Mouse (Mus musculus) liver, embryonic 12.5 days (tissue): Measurements from ENCODE around the gene Gpx3. TPM values are rescaled to one million over a fixed set of nuclear protein-coding genes. Genes with fewer than 3 reads are reported as not detected.
"Not testable (repeated sequence)": the region's sequence is repeated elsewhere in the genome, so short reads cannot be mapped to it uniquely, and the experiment has no call there.

Experiments used
- ATAC-seq: fragments of 200-750 bp; cut with Nextera tagmentation; 2 replicates; pipeline ENCODE4 v1.8.0; 2017; ENCODE audit warnings: moderate number of reproducible peaks, mild to moderate bottlenecking, moderate library complexity
- H3K27ac ChIP-seq: fragments of 300-500 bp; sonication (generic); 2 replicates; pipeline ENCODE4 v1.5.1; 2016; ENCODE audit warnings: mild to moderate bottlenecking
- H3K27me3 ChIP-seq: fragments of 300-500 bp; sonication (generic); replicated peaks from 2 replicates; pipeline ENCODE4 v1.6.1; 2016; ENCODE audit warnings: mild to moderate bottlenecking, moderate library complexity
- H3K36me3 ChIP-seq: fragments of 300-500 bp; sonication (generic); 2 replicates; pipeline ENCODE4 v1.6.1; 2016; ENCODE audit warnings: mild to moderate bottlenecking, moderate library complexity
- H3K4me1 ChIP-seq: fragments of 300-500 bp; sonication (generic); 2 replicates; pipeline ENCODE4 v1.6.1; 2016
- H3K4me2 ChIP-seq: fragments of 300-500 bp; sonication (generic); 2 replicates; pipeline ENCODE4 v1.6.1; 2016; ENCODE audit warnings: mild to moderate bottlenecking, moderate library complexity
- H3K4me3 ChIP-seq: fragments of 300-500 bp; sonication (generic); 2 replicates; pipeline ENCODE4 v1.5.1; 2016; ENCODE audit warnings: mild to moderate bottlenecking, moderate library complexity
- H3K9ac ChIP-seq: fragments of 300-500 bp; sonication (generic); 2 replicates; pipeline ENCODE4 v1.6.1; 2016; ENCODE audit warnings: mild to moderate bottlenecking, moderate library complexity
- H3K9me3 ChIP-seq: fragments of 300-500 bp; sonication (generic); replicated peaks from 2 replicates; pipeline ENCODE4 v1.6.1; 2016; ENCODE audit warnings: mild to moderate bottlenecking, moderate library complexity
- whole genome bisulfite sequencing: fragments of 180-500 bp; shearing (Covaris S2); methylation state at CpG from one replicate; pipeline ENCODE4 v1.1.7; 2016; ENCODE audit not compliant: insufficient replicate concordance; 5-methylcytosine and 5-hydroxymethylcytosine counted together
- polyA plus RNA-seq: library from polyadenylated mRNA; unstranded; fragments of >200 nt; fragmentation: Nextera tagmentation; extraction: Ambion mirVana; gene quantifications from 2 replicates; pipeline ENCODE4 v1.2.1, GENCODE M21; 2016

Gene Gpx3
- polyA plus RNA-seq, 1 experiment from 2014 or later = 30.9 TPM

DNA sequence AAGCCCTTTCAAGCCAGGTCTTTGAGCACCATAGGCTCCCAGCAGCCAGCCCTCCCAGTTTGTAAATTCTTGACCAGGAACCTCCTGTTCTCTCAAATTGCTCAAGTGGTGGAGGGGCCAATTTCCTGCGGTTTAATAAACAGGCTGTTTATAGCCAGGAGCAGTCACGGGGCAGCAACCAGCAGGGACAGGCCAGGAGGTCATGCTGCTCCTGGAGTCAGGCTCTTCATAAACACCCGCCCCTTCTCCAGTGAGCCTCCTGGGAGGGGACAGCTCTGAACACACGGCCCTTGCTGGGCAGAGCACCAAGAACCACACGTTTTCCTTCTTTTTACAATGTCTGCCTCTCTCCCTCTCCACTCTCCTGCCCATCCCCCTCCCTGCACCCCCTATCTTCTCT, 17.3 kb upstream of the Gpx3 start:
- H3K27ac ChIP-seq = peak overlapping the region; percentile 52; the same call in 1 of the 2 replicates

DNA sequence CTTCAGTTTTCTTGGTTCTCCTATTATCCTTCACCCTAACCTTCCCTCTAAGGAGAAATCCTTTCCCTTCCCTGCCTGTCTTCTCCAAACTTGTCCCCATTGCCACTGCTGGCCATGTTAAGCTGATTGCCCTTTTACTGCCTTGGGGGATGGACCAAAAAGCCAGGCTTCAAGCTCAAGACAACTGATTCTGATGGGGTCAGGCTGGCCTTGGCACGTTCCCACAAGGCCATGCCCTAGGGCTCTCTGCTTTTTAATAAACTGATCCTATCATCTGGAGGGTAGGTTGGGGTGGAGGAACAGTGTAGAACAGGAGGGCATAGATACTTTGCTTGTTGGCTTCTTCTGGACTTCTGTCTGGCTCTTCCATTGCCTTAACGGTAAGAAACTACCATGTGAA, 16.8 kb upstream of the Gpx3 start:
- H3K27ac ChIP-seq = no peak overlapping the region; the same call in 1 of the 2 replicates

More for the DNA sequence above, 17.3 kb upstream of the Gpx3 start:
- no peak overlapping the region for H3K4me2 ChIP-seq
- no peaks in the 10 kb centered on the region for H3K9me3 ChIP-seq
- no peak overlapping the region for H3K4me3 ChIP-seq
- ATAC-seq = 0 out of 2 replicates have a peak, but pooled peaks have one; percentile 25
- no peak overlapping the region for H3K9ac ChIP-seq
- H3K4me1 ChIP-seq = peaks cover 24% of the 10 kb centered on the region
- no peaks in the 10 kb centered on the region for H3K36me3 ChIP-seq
- WGBS = 24% methylated on average over 5 of the region's 5 CpGs
- no peaks in the 10 kb centered on the region for H3K27me3 ChIP-seq

DNA sequence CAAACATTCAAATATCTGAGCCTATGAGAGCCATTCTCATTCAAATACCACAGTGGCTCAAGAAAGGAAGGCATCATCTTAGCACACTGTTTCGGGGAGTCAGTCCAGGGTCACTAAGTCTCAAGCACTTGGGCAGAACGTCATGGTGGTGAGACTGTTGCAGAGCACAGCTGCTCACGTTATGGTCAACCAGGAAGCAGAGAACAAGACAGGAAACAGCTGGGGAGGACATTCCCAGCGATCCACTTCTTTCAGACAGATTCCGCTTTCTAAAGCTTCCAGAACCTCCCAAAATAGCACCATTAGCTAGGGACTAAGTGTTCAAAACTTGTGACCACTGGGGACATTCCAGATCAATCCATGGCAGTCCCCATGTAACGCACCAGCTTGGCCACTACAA, 14.3 kb upstream of the Gpx3 start:
- Histone ChIP-seq H3K9ac (no peak overlapping the region), H3K27ac (no peak overlapping the region), H3K9me3 (no peaks in the 10 kb centered on the region)

More for the DNA sequence above, 16.8 kb upstream of the Gpx3 start:
- WGBS = 81% methylated on average over 2 of the region's 2 CpGs
- H3K4me1 ChIP-seq = peaks cover 21% of the 10 kb centered on the region
- H3K4me3 ChIP-seq = no peak overlapping the region
- no peak overlapping the region for H3K9ac ChIP-seq
- H3K9me3 ChIP-seq = no peaks in the 10 kb centered on the region
- no peak for ATAC-seq
- H3K27me3 ChIP-seq = no peaks in the 10 kb centered on the region
- no peaks in the 10 kb centered on the region for H3K36me3 ChIP-seq
- H3K4me2 ChIP-seq = no peak overlapping the region

DNA sequence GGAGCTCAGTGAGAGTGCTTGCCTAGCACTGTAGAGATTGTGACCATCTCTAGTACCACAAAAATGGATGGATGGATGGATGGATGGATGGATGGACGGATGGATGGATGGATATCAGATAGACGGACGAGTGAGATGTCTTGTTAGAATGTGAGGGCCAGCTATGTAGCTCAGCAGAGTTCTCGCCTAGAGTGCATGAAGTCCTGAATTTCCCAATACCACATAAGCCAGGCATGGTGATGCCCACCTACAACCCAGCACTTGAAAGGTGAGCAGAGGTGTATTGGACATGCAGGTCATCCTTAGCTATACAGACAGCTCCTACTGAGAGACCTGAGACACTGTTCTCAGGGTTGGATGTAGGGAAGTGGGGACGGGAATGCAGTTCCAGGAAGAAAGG, 10.9 kb upstream of the Gpx3 start:
- no peaks in the 10 kb centered on the region for H3K36me3 ChIP-seq
- no peak overlapping the region for H3K4me3 ChIP-seq
- WGBS = 69% methylated on average over 5 of the region's 5 CpGs
- H3K9ac ChIP-seq = no peak overlapping the region
- H3K4me1 ChIP-seq = no peaks in the 10 kb centered on the region
- no peaks in the 10 kb centered on the region for H3K27me3 ChIP-seq
- H3K27ac ChIP-seq = no peak overlapping the region
- no peak overlapping the region for H3K4me2 ChIP-seq
- no peaks in the 10 kb centered on the region for H3K9me3 ChIP-seq
- no peak for ATAC-seq

More for the DNA sequence above, 14.3 kb upstream of the Gpx3 start:
- no peak overlapping the region for H3K4me2 ChIP-seq
- H3K4me3 ChIP-seq = no peak overlapping the region
- ATAC-seq = no peak
- 57% methylated on average over 6 of the region's 6 CpGs for WGBS
- H3K36me3 ChIP-seq = no peaks in the 10 kb centered on the region
- H3K4me1 ChIP-seq = peaks cover 15% of the 10 kb centered on the region
- no peaks in the 10 kb centered on the region for H3K27me3 ChIP-seq

DNA sequence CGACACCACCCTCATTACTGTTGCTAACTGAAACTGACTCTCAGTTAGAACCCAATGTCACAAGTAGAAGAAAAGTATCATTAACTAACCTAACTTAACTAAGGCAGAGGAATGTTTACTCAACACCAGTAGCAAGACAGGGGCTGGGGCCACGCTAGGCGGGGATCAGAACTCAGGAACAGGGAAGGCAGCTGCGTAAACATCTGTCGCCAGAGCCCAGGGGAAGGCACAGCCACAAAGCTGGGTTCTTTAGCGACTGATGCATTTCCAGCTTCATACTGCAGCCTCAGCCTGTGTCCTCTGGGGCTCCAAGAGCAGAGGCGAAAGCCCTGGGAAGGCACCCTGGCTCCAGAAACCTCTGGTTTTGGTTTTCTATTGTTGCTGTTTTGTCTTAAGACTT, 10.2 kb upstream of the Gpx3 start:
- no peak for ATAC-seq
- no peaks in the 10 kb centered on the region for H3K9me3 ChIP-seq
- no peak overlapping the region for H3K9ac ChIP-seq
- H3K4me3 ChIP-seq = no peak overlapping the region
- no peaks in the 10 kb centered on the region for H3K27me3 ChIP-seq
- H3K4me2 ChIP-seq = no peak overlapping the region
- 65% methylated on average over 7 of the region's 7 CpGs for WGBS
- no peaks in the 10 kb centered on the region for H3K4me1 ChIP-seq
- no peak overlapping the region for H3K27ac ChIP-seq
- no peaks in the 10 kb centered on the region for H3K36me3 ChIP-seq

DNA sequence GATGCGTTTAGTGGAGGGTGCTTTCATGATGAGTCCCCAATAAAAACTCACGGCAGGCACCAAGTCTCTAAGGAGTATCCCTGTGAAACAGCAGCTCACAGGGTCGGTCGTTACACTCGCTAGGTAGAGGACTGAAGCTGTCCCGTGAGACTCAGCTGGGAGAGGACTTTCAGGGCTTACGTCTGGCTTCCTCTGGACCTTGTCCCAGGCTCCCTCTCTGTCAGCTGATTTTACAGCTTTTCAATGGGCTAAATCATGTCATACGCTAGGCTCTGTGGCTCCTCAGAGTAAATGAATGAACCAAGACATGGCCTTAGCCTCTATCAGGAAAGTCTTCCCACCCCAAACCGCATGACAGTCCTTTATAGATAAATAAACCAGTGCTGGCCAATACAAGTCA, 7.7 kb upstream of the Gpx3 start:
- no peak for ATAC-seq
- 77% methylated on average over 9 of the region's 9 CpGs for WGBS
- Histone ChIP-seq H3K36me3 (no peaks in the 10 kb centered on the region), H3K9ac (no peak overlapping the region), H3K4me2 (no peak overlapping the region), H3K4me1 (no peaks in the 10 kb centered on the region), H3K27me3 (peaks cover 2% of the 10 kb centered on the region; the same call in 1 of the 2 replicates), H3K4me3 (no peak overlapping the region), H3K27ac (no peak overlapping the region), H3K9me3 (no peaks in the 10 kb centered on the region)

DNA sequence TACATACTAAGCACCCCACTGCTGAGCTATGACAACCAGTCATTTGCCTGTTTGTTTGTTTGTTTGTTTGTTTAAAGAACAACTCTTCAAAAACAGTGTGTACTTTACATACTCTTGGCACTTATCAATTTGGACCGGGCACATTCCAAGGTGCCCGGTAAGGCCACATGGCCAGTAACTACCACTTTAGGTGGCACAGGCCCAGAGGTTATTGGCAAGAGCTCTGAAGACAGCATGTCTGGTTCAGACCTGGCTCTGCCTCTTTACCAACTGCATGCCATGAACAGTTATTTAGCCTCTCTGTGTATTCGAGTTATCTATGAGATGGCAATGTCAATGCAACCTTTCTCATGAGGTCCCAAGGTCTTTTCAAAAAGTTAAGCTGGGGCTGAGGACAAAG, 5.6 kb upstream of the Gpx3 start:
- ATAC-seq, H3K9me3 ChIP-seq, H3K4me2 ChIP-seq, H3K9ac ChIP-seq, H3K4me3 ChIP-seq, H3K27ac ChIP-seq, H3K27me3 ChIP-seq, H3K4me1 ChIP-seq, H3K36me3 ChIP-seq: not testable (repeated sequence)
- 70% methylated on average over 3 of the region's 3 CpGs for whole genome bisulfite sequencing

DNA sequence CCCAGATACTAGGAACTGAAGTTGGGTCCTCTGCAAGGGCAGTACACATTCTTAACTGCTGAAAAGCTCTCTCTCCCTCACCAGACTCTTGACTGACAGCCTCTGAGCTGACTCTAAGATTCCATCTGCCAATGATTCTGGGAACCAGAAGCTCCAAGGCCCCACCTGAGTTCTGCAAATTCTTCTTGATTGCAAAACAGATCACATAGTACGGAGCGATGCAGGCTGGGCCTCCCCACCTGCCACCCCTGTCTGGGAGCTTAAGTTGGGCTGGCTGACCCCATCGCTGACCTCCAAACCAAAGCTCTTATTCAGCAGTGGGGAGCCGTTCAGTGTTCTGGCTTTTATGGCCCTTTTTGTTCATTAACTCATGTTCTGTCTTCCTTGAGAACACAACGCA, 4.8 kb upstream of the Gpx3 start:
- 0 out of 2 replicates have a peak, but pooled peaks cover 3% of the 10 kb centered on the region for H3K4me1 ChIP-seq
- peaks cover 11% of the 10 kb centered on the region for H3K27me3 ChIP-seq
- no peak overlapping the region for H3K27ac ChIP-seq
- 63% methylated on average over 5 of the region's 5 CpGs for WGBS
- H3K4me2 ChIP-seq = no peak overlapping the region
- H3K36me3 ChIP-seq = no peaks in the 10 kb centered on the region
- H3K9ac ChIP-seq = no peak overlapping the region
- no peak for ATAC-seq
- H3K4me3 ChIP-seq = no peak overlapping the region
- no peaks in the 10 kb centered on the region for H3K9me3 ChIP-seq

DNA sequence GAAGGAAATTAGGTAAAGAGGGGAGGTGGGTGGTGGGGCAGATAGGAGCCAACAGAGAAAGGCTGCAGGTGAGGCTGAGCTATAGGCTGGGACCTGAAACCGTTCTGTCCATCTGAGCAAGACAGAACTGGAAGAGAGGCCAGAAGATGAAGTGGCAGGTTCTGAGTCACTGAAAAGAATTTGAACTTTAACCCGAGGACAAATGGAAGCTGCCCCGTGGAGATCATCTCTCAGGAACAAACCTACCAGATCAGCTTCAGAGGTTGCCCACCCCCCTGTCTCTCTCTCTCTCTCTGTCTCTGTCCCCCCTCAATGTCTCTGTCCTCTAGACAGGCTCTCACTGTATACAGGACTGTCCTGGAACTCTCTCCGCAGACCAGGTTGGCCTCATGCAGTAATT, 2.6 kb upstream of the Gpx3 start:
- peaks cover 23% of the 10 kb centered on the region for H3K4me1 ChIP-seq
- no peak for ATAC-seq
- peaks cover 26% of the 10 kb centered on the region for H3K27me3 ChIP-seq
- H3K4me2 ChIP-seq = no peak overlapping the region
- no peak overlapping the region for H3K4me3 ChIP-seq
- H3K9me3 ChIP-seq = no peaks in the 10 kb centered on the region
- no peaks in the 10 kb centered on the region for H3K36me3 ChIP-seq
- H3K9ac ChIP-seq = no peak overlapping the region
- WGBS = 70% methylated on average over 4 of the region's 4 CpGs
- H3K27ac ChIP-seq = no peak overlapping the region

DNA sequence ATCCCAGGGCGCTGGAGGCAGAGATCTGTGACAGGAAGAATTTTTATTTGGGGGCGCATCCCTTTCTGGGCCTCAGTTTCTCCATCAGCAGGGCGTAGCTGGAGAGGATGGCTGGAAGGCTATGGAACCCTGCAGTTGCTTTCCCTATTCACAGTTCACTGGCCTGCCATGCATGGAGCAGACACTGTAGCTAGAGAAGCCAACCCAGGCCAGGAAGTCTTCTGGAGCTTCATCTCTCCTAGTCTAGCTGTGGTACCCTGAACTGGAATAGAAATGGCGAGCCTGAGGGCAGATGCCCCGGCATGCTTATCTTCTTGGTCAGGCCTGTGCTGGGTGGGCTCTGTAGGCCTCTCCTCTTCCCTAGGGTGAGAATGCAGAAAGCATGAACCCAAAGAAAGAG, 1.1 kb downstream of the Gpx3 start:
- Histone ChIP-seq H3K4me3 (peak overlapping the region; percentile 42), H3K9me3 (no peaks in the 10 kb centered on the region), H3K27ac (no peak overlapping the region), H3K4me1 (peaks cover 28% of the 10 kb centered on the region), H3K36me3 (peaks cover 5% of the 10 kb centered on the region; the same call in 1 of the 2 replicates), H3K27me3 (peaks cover 26% of the 10 kb centered on the region), H3K9ac (no peak overlapping the region), H3K4me2 (peak overlapping the region; percentile 66)
- ATAC-seq = no peak
- 49% methylated on average over 5 of the region's 5 CpGs for WGBS

DNA sequence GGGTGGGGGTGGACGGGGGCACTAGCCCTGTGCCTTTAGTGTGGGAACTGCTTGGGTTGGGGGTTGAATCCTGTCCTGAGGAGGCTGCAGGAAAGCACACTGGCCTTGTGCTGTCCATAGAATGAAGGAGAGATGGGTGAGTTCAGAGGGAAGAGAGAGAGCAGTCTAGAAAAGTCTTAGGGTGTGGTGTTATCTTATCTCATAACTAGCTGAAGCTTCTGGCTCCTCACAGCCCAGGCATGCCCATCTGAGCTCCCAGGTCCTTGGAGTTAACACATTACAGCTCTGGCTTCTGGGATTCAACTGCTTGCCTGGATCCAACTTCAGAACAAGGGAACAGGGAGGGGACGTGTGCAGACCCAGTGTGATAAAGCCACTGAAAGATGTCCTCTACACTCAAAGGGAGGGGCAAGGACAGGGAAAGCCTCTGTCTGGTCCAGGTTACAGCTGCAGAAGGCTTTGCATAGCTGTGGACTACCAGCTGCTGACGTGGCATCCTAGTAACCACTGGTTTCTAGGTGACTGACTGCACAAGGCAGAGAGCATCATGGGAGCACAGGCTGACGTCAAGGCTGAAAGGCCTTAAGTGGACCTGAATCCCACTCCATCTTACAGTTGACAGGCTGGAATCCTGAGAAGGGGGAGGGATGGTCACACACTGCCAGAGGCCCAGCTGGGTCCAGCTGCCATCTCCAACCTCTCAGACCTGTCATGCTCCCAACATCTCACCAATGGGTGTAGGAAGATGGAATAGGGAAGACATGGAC, 1.9 kb downstream of the Gpx3 start:
- Histone ChIP-seq H3K4me3 (no peak overlapping the region), H3K4me1 (peaks cover 28% of the 10 kb centered on the region), H3K36me3 (peaks cover 7% of the 10 kb centered on the region; the same call in 1 of the 2 replicates), H3K27me3 (peaks cover 26% of the 10 kb centered on the region), H3K27ac (no peak overlapping the region), H3K9ac (no peak overlapping the region), H3K9me3 (no peaks in the 10 kb centered on the region), H3K4me2 (peak overlapping the region; percentile 66)
- ATAC-seq = 0 out of 2 replicates have a peak, but pooled peaks have one; percentile 31
- WGBS = 41% methylated on average over 4 of the region's 4 CpGs

DNA sequence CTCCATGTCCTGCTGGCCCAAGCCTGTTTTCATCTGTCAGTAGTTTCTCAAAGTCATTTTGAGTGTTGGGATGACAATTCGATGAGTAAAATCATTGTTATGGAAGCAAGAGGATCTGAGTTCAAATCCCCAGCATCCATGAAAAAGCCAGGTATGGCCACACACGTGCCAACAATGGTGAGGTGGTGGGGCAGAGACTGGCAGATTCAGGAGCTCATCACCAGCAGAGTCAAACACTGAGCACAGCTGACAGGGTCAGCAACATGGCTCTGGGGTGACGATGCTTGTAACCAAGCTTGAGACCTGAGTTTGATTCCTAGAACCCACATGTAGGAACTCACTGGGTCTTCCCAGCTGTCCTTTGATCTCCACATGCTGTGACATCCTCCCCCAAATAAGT, 2.8 kb downstream of the Gpx3 start:
- Histone ChIP-seq H3K36me3 (peaks cover 7% of the 10 kb centered on the region; the same call in 1 of the 2 replicates), H3K4me3 (no peak overlapping the region), H3K4me1 (peaks cover 28% of the 10 kb centered on the region), H3K27me3 (peaks cover 22% of the 10 kb centered on the region), H3K27ac (no peak overlapping the region), H3K9ac (no peak overlapping the region), H3K9me3 (no peaks in the 10 kb centered on the region), H3K4me2 (no peak overlapping the region)
- ATAC-seq = no peak
- 69% methylated on average over 3 of the region's 3 CpGs for WGBS
